Comparison of ENCODE assay signal across 10 mouse cellular contexts in genomic region chr2:34963371-34963956, GRCm38 (mm10). TPM values are rescaled to one million over a fixed set of nuclear protein-coding genes. Genes with fewer than 3 reads are reported as not detected.
DNase-seq lines count a peak whose midpoint lies in the region; ATAC-seq and TF ChIP-seq lines count a peak whose summit lies in the region.
"Had no signal": no experiment of that assay in that cellular context is flagged by ENCODE, and none has a peak within 500 bp of the region (broad histone marks: within the 10 kb centered on the region; RNA-seq: fewer than 3 reads in every experiment).

No protein-coding gene starts in this region.

- no peaks in the 10 kb centered on the region for H3K27me3 ChIP-seq in hindbrain, postnatal 0 days (ENCODE audit: insufficient read depth, low read length)
- H3K27me3 ChIP-seq: embryonic facial prominence, embryonic 12.5 days had no signal

- WGBS in hindbrain, postnatal 0 days: 81% methylated on average over 13 of the region's 13 CpGs

- no peak overlapping the region for H3K4me2 ChIP-seq in hindbrain, postnatal 0 days (ENCODE audit: low read depth, low read length)
- H3K4me2 ChIP-seq: embryonic facial prominence, embryonic 12.5 days; midbrain, embryonic 12.5 days had no signal

- no peak overlapping the region for H3K4me3 ChIP-seq in hindbrain, postnatal 0 days (ENCODE audit: low read length)
- H3K4me3 ChIP-seq: embryonic facial prominence, embryonic 12.5 days; midbrain, embryonic 12.5 days had no signal

- no peak for TF ChIP-seq CTCF in hindbrain, postnatal 0 days (IDR thresholded peaks at IDR 0.05; ENCODE audit: low read depth)

- no peak overlapping the region for H3K9ac ChIP-seq in hindbrain, postnatal 0 days (replicated peaks; ENCODE audit: low read length)
- H3K9ac ChIP-seq: embryonic facial prominence, embryonic 12.5 days; midbrain, embryonic 12.5 days had no signal

- DNase-seq in adrenal gland, adult (ENCODE audit: inconsistent age in 2 of 2, low spot score in 1 of 2): peak; percentile 20 to 60
- no peak for DNase-seq in adrenal gland, postnatal 36 days
- peak; percentile 46 to 57 for DNase-seq in kidney, postnatal 25 days
- DNase-seq in spleen, postnatal 14 days (ENCODE audit: low spot score in 2 of 2): peak; percentile 32 to 41
- DNase-seq in urinary bladder, postnatal 14 days (ENCODE audit: low spot score): no peak
- no peak for DNase-seq in hindbrain, postnatal 0 days (ENCODE audit: low spot score)
- no peak for DNase-seq in ovary, postnatal 10 days (ENCODE audit: low spot score)

- no peak overlapping the region for H3K27ac ChIP-seq in hindbrain, postnatal 0 days
- H3K27ac ChIP-seq: embryonic facial prominence, embryonic 12.5 days; midbrain, embryonic 12.5 days had no signal

- H3K36me3 ChIP-seq in hindbrain, postnatal 0 days (ENCODE audit: insufficient read depth, low read length): no peaks in the 10 kb centered on the region
- H3K36me3 ChIP-seq: embryonic facial prominence, embryonic 12.5 days; midbrain, embryonic 12.5 days had no signal

- ATAC-seq in activated CD4-positive, CD25-positive, alpha-beta regulatory T cell, adult 4 months: peak; percentile 66
- no peak for ATAC-seq in hindbrain, postnatal 0 days

- no peaks in the 10 kb centered on the region for H3K9me3 ChIP-seq in hindbrain, postnatal 0 days (ENCODE audit: low read length)
- H3K9me3 ChIP-seq: embryonic facial prominence, embryonic 12.5 days; midbrain, embryonic 12.5 days had no signal

- H3K4me1 ChIP-seq in hindbrain, postnatal 0 days (ENCODE audit: insufficient read depth, low read length): no peaks in the 10 kb centered on the region

RNA-seq across cellular contexts. Expression of gene Traf1, which starts 1.9 kb away (rescaled TPM):
- total RNA-seq in adrenal gland, postnatal 36 days (2021): 1 to 10 TPM; 1.3 to 2.2 TPM
- 100 to 1,000 TPM; 213 to 237 TPM for polyA plus RNA-seq in activated CD4-positive, CD25-positive, alpha-beta regulatory T cell, adult 4 months (2017; shearing (Covaris generic))
- total RNA-seq in hindbrain, postnatal 0 days (2014; rRNA removed): 1.0 and 2.6 TPM in 2 replicates
- polyA plus RNA-seq in hindbrain, postnatal 0 days (2015; fragmentation: Nextera tagmentation; extraction: Ambion mirVana): 3.4 and 3.9 TPM in 2 replicates

RNA-seq across cellular contexts. Expression of gene Phf19, which starts 49.6 kb away (rescaled TPM):
- total RNA-seq in adrenal gland, postnatal 36 days (2021): 1 to 10 TPM; 2.2 to 2.4 TPM
- polyA plus RNA-seq in activated CD4-positive, CD25-positive, alpha-beta regulatory T cell, adult 4 months (2017; shearing (Covaris generic)): 1 to 10 TPM; 1.2 to 1.8 TPM
- total RNA-seq in hindbrain, postnatal 0 days (2014; rRNA removed): 1.7 and 2.5 TPM in 2 replicates
- 1.3 and 3.1 TPM in 2 replicates for polyA plus RNA-seq in hindbrain, postnatal 0 days (2015; fragmentation: Nextera tagmentation; extraction: Ambion mirVana)

Comparison
In these comparisons a context has a peak if more than half of its experiments do, and no peak if none do; other contexts are left out.
1. DNase-seq: peak in adrenal gland, adult (2 of 2), kidney, postnatal 25 days (2 of 2) and spleen, postnatal 14 days (2 of 2); none in adrenal gland, postnatal 36 days (0 of 2), urinary bladder, postnatal 14 days (single experiment), hindbrain, postnatal 0 days (single experiment) and ovary, postnatal 10 days (single experiment).